Mouse (Mus musculus) hindbrain, embryonic 10.5 days (tissue): ENCODE results near the gene Qser1. TPM values are rescaled to one million over a fixed set of nuclear protein-coding genes. Genes with fewer than 3 reads are reported as not detected.
"Not testable (repeated sequence)": the region's sequence is repeated elsewhere in the genome, so short reads cannot be mapped to it uniquely, and the experiment has no call there.

Source experiments
- DNase-seq: peaks from one replicate; pipeline ENCODE4 v3.0.0-alpha.2; 2017; ENCODE audit warnings: low spot score
- H3K27ac ChIP-seq: fragments of 300-500 bp; sonication (generic); 2 replicates; pipeline ENCODE4 v1.5.1; 2016; ENCODE audit warnings: mild to moderate bottlenecking, moderate library complexity
- H3K27me3 ChIP-seq: fragments of 300-500 bp; sonication (generic); 2 replicates; pipeline ENCODE4 v1.6.1; 2016; ENCODE audit warnings: mild to moderate bottlenecking; ENCODE audit not compliant: poor library complexity, insufficient read depth, severe bottlenecking
- H3K36me3 ChIP-seq: fragments of 300-500 bp; sonication (generic); 2 replicates; pipeline ENCODE4 v1.6.1; 2016; ENCODE audit warnings: mild to moderate bottlenecking, moderate library complexity
- H3K4me1 ChIP-seq: fragments of 300-500 bp; sonication (generic); replicated peaks from 2 replicates; pipeline ENCODE4 v1.6.1; 2016; ENCODE audit warnings: mild to moderate bottlenecking
- H3K4me3 ChIP-seq: fragments of 300-500 bp; sonication (generic); 2 replicates; pipeline ENCODE4 v1.5.1; 2016; ENCODE audit warnings: mild to moderate bottlenecking, moderate library complexity
- H3K9me3 ChIP-seq: fragments of 300-500 bp; sonication (generic); 2 replicates; pipeline ENCODE4 v1.6.1; 2016; ENCODE audit warnings: mild to moderate bottlenecking, moderate library complexity
- WGBS: fragments of 180-500 bp; shearing (Covaris S2); methylation state at CpG from one replicate; pipeline ENCODE4 v1.1.7; 2016; 5-methylcytosine and 5-hydroxymethylcytosine counted together
- polyA plus RNA-seq: library from polyadenylated mRNA; unstranded; fragments of >200 nt; fragmentation: Nextera tagmentation; extraction: Ambion mirVana; gene quantifications from 2 replicates; pipeline ENCODE4 v1.2.1, GENCODE M21; 2016

Gene Qser1
- polyA plus RNA-seq, 1 experiment from 2014 or later = 7.1 TPM

GRCm38 (mm10) chr2:104848235-104849161, 31.9 kb upstream of the Qser1 start:
- 27% methylated on average over 16 of the region's 16 CpGs for WGBS
- peak; percentile 6 for DNase-seq

DNA sequence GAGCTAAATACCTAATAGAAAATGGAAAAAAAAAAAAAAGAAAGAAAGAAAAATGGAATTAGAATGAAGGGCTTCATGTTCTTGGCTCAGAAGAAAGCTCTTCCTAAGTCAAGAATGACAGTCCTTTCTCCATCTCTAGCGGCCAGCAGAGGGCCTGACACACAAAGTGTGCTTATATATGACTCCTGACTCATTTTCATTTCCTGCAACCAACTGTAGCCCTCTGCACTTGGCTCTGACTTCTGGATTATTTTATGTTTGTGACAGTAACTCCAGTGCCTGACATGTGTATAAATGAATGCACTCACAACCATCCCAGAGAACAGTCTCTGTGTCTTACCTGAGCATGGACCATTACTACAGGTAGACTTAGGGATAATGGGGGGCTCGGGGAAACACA, 31.1 kb upstream of the Qser1 start:
- no peak overlapping the region for H3K27ac ChIP-seq
- H3K27me3 ChIP-seq = peaks cover 37% of the 10 kb centered on the region
- H3K4me3 ChIP-seq = no peak overlapping the region
- no peaks in the 10 kb centered on the region for H3K9me3 ChIP-seq
- 52% methylated on average over 2 of the region's 2 CpGs for WGBS
- DNase-seq = peak; percentile 19
- H3K36me3 ChIP-seq = no peaks in the 10 kb centered on the region
- peaks cover 28% of the 10 kb centered on the region for H3K4me1 ChIP-seq

More at GRCm38 (mm10) chr2:104848235-104849161, 31.9 kb upstream of the Qser1 start:
- Histone ChIP-seq H3K36me3 (no peaks in the 10 kb centered on the region), H3K4me1 (peaks cover 28% of the 10 kb centered on the region), H3K27ac (no peak overlapping the region), H3K27me3 (peaks cover 37% of the 10 kb centered on the region), H3K4me3 (peak overlapping the region; percentile 67), H3K9me3 (no peaks in the 10 kb centered on the region)

DNA sequence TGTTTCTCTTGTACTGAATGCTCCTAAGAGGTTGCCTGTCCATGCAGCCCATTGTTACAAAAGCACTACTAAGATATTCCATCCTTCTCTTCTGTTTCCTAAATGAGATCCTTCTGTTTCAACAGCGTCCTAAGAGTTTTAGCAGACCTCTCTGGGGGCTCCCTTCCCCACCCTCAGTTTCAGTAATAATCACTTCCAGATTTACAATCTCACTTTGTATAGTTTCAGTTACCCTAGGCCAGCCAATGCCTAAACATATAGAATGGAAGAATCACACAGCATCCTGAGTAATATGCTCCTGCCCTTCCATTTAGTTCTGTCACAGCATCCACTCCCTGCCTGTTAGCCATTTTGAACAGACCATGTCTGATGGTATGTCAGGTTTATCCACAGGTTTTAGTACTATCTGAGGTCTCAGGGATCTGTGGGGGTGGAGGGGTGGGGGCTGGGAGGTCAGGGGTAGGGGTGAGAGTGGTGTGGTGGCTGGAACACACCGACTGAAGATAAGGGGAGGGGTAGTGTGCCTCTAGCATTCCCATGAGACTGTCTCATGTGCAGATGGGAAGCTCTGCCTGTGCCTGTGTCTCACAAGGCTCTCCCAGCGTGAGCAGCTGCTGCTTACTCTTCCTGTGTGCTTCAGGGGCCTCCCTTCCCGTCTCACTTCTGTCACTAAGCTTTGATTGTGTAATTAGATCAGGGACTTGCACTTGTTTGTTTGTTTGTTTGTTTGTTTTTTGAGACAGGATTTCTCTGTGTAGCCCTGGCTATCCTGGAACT, 30.3 kb upstream of the Qser1 start:
- Histone ChIP-seq H3K4me3 (no peak overlapping the region), H3K36me3 (no peaks in the 10 kb centered on the region), H3K27me3 (peaks cover 34% of the 10 kb centered on the region), H3K27ac (0 out of 2 replicates have a peak overlapping the region, but pooled peaks have one; percentile 30), H3K4me1 (peaks cover 27% of the 10 kb centered on the region), H3K9me3 (no peaks in the 10 kb centered on the region)
- DNase-seq = peak; percentile 11
- WGBS = 37% methylated on average over 4 of the region's 4 CpGs

DNA sequence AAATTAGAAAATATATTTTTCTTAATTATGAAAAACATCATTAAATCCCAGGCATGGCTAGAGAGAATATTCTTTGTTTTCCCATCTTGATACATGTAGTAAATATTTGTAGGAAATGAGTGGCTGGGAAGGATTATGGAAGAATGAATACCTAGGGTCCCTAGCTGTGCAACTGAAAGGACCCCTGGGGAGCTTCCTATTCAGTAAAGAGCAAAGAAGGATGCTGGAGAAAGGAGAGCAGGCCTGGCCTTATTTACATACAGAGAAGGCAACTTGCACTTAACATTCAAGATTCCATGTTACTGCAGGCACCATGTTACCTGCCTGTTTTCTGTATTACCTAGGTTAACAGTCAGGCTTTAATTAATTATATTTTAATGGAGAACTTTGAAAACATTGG, 26.0 kb upstream of the Qser1 start:
- Histone ChIP-seq H3K27me3 (no peaks in the 10 kb centered on the region), H3K36me3 (no peaks in the 10 kb centered on the region), H3K4me1 (peaks cover 10% of the 10 kb centered on the region), H3K9me3 (0 out of 2 replicates have a peak, but pooled peaks cover 2% of the 10 kb centered on the region), H3K4me3 (no peak overlapping the region), H3K27ac (no peak overlapping the region)
- DNase-seq = no peak

GRCm38 (mm10) chr2:104841736-104842135, 25.2 kb upstream of the Qser1 start:
- 89% methylated on average over 7 of the region's 7 CpGs for WGBS
- Histone ChIP-seq H3K36me3 (no peaks in the 10 kb centered on the region), H3K27me3 (no peaks in the 10 kb centered on the region), H3K27ac (no peak overlapping the region), H3K4me1 (peaks cover 5% of the 10 kb centered on the region), H3K9me3 (0 out of 2 replicates have a peak, but pooled peaks cover 2% of the 10 kb centered on the region), H3K4me3 (no peak overlapping the region)
- DNase-seq = no peak

- Histone ChIP-seq H3K36me3 (no peaks in the 10 kb centered on the region), H3K9me3 (0 out of 2 replicates have a peak, but pooled peaks cover 2% of the 10 kb centered on the region), H3K4me1 (no peaks in the 10 kb centered on the region), H3K4me3 (no peak overlapping the region), H3K27ac (no peak overlapping the region), H3K27me3 (no peaks in the 10 kb centered on the region)
- DNase-seq = no peak
These were observed 24.4 kb upstream of the Qser1 start for GRCm38 (mm10) chr2:104840974-104841373.

GRCm38 (mm10) chr2:104832486-104832885, 15.9 kb upstream of the Qser1 start:
- no peaks in the 10 kb centered on the region for H3K36me3 ChIP-seq
- H3K27ac ChIP-seq = no peak overlapping the region
- H3K4me1 ChIP-seq = no peaks in the 10 kb centered on the region
- H3K27me3 ChIP-seq = no peaks in the 10 kb centered on the region
- H3K4me3 ChIP-seq = no peak overlapping the region
- DNase-seq = no peak
- no peaks in the 10 kb centered on the region for H3K9me3 ChIP-seq
- 86% methylated on average over 2 of the region's 2 CpGs for WGBS

DNA sequence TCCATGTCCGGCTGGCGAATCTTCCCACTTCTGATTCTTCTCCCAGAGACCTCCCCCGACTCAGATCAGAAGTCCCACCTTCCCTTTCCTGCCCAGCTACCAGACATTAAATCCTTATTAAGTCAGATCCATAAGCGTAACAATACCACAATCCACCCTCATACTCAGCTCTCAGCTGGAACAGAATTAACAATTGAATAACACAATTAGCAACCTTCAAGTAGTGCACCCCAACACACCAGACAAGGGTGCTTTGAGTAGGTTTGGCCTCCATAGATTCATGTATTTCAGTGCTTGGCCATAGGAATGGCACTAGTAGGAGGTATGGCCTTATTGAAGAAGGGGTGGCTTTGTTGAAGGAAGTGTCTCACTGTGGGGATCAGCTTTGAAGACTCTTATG, 9.6 kb upstream of the Qser1 start:
- DNase-seq = no peak
- 85% methylated on average over 4 of the region's 4 CpGs for WGBS
- no peaks in the 10 kb centered on the region for H3K4me1 ChIP-seq

GRCm38 (mm10) chr2:104818763-104819162, 2.2 kb upstream of the Qser1 start:
- peaks cover 36% of the 10 kb centered on the region for H3K4me1 ChIP-seq
- not testable (repeated sequence) for H3K27me3 ChIP-seq, H3K27ac ChIP-seq, DNase-seq, H3K36me3 ChIP-seq, H3K4me3 ChIP-seq, H3K9me3 ChIP-seq
- 88% methylated on average over 3 of the region's 3 CpGs for WGBS

More for the DNA sequence above, 9.6 kb upstream of the Qser1 start:
- Histone ChIP-seq H3K9me3 (no peaks in the 10 kb centered on the region), H3K4me3 (no peak overlapping the region), H3K27me3 (no peaks in the 10 kb centered on the region), H3K27ac (no peak overlapping the region), H3K36me3 (no peaks in the 10 kb centered on the region)

- 4% methylated on average over 15 of the region's 15 CpGs for WGBS
- Histone ChIP-seq H3K27ac (peak overlapping the region; percentile 100), H3K27me3 (no peaks in the 10 kb centered on the region), H3K36me3 (no peaks in the 10 kb centered on the region), H3K4me3 (peak overlapping the region; percentile 100), H3K9me3 (no peaks in the 10 kb centered on the region), H3K4me1 (peaks cover 38% of the 10 kb centered on the region)
- DNase-seq = peak; percentile 4
These were observed 1.2 kb upstream of the Qser1 start for GRCm38 (mm10) chr2:104817555-104818330.

DNA sequence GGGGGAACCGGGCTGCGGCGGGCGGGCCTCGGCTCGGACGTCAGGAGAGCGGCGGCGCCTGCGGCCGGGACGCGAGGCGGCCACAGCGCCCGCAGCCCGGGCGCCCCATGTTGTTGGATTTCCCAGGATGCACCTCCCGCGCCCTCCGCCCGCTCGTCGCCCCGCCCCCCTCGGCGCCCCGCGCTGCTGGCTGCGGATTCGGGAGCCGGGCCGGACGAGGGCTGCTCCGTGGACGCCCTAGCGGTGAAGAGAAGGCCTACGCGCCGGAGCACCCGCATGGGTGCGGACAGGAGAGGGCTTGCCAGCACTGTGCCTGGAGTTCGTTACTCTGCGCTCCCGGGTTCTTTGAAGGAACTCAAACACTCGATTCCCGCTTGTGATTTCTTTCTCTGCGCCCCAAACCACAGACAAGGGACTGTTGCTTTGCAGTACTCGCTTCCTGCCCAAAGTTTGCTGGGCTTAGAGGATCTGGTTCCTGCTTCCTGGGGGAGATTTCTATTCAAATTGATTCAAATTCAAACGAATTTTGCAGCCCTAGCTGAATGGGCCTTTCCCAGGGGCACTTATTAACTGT, 393 bp upstream of the Qser1 start:
- H3K27me3 ChIP-seq = no peaks in the 10 kb centered on the region
- no peaks in the 10 kb centered on the region for H3K36me3 ChIP-seq
- H3K4me3 ChIP-seq = peak overlapping the region; percentile 100
- under 1% methylated on average over 42 of the region's 51 CpGs for WGBS
- peaks cover 38% of the 10 kb centered on the region for H3K4me1 ChIP-seq
- DNase-seq = peak; percentile 94
- no peaks in the 10 kb centered on the region for H3K9me3 ChIP-seq
- H3K27ac ChIP-seq = peak overlapping the region; percentile 100
